Mouse (Mus musculus) liver, adult 2 months (tissue): ENCODE results near the gene Tet3.

ENCODE experiments used
- CTCF ChIP-seq: fragments of 200-500 bp; IDR thresholded peaks from 2 replicates; pipeline ENCODE4 v1.5.1; 2011; ENCODE audit warnings: low read depth, low read length, control low read depth
- POLR2A ChIP-seq: fragments of 200-500 bp; IDR thresholded peaks from 2 replicates; pipeline ENCODE4 v1.6.1; 2011; ENCODE audit warnings: low read length, control low read depth; ENCODE audit not compliant: insufficient read depth; ENCODE audit errors: extremely low read depth

- TF ChIP-seq POLR2A: no peak
- no peak for TF ChIP-seq CTCF
Measured at GRCm38 (mm10) chr6:83363075-83363474, 95.8 kb downstream of the Tet3 start.
